ENCODE assay signal across 9 mouse cellular contexts in genomic region chr12:80577049-80577448, GRCm38 (mm10). TPM values are rescaled to one million over a fixed set of nuclear protein-coding genes. Genes with fewer than 3 reads are reported as not detected.
DNase-seq lines count a peak whose midpoint lies in the region; ATAC-seq and TF ChIP-seq lines count a peak whose summit lies in the region.
"Had no signal": no experiment of that assay in that cellular context is flagged by ENCODE, and none has a peak within 500 bp of the region (broad histone marks: within the 10 kb centered on the region; RNA-seq: fewer than 3 reads in every experiment).

No protein-coding gene starts in this region.

- no peak for TF ChIP-seq EP300 in heart, adult 2 months (IDR thresholded peaks at IDR 0.05; ENCODE audit: insufficient read depth, low read depth, low read length)

- intact Hi-C loops in heart, adult 2 months (cut with DNase I) = loop anchor here (5.0 kb wide), 1 partner anchor 70 kb away; no protein-coding TSS in a partner anchor

- H3K9ac ChIP-seq in heart, adult 2 months (ENCODE audit: low read depth, low read length) = no peak overlapping the region
- H3K9ac ChIP-seq in neural tube, embryonic 11.5 days (ENCODE audit: low read length) = no peak overlapping the region
- H3K9ac ChIP-seq: midbrain, embryonic 12.5 days had no signal

- no peak for ATAC-seq in neural tube, embryonic 11.5 days (ENCODE audit: insufficient read depth, low FRiP score, low TSS enrichment)
- peak; percentile 63; the same call in 1 of the 2 replicates for ATAC-seq in granulocyte monocyte progenitor cell, adult 5-6 weeks (replicated peaks; ENCODE audit: poor library complexity, severe bottlenecking)
- ATAC-seq in erythroblast, adult 5-6 weeks (replicated peaks; ENCODE audit: low FRiP score, poor library complexity, severe bottlenecking) = no peak

- no peaks in the 10 kb centered on the region for H3K79me2 ChIP-seq in heart, adult 2 months (replicated peaks; ENCODE audit: control insufficient read depth, insufficient read depth, low read length)

- WGBS in heart, adult 2 months = 72% methylated on average over 5 of the region's 5 CpGs
- 74% methylated on average over 5 of the region's 5 CpGs for WGBS in neural tube, embryonic 11.5 days

- H3K4me3 ChIP-seq in heart, adult 2 months = no peak overlapping the region
- no peak overlapping the region for H3K4me3 ChIP-seq in neural tube, embryonic 11.5 days (ENCODE audit: low read depth, low read length)
- H3K4me3 ChIP-seq: midbrain, embryonic 12.5 days had no signal

- H3K27me3 ChIP-seq in heart, adult 2 months (ENCODE audit: control insufficient read depth, insufficient read depth, low read length) = no peaks in the 10 kb centered on the region
- H3K27me3 ChIP-seq in neural tube, embryonic 11.5 days (ENCODE audit: control insufficient read depth, insufficient read depth, low read length) = no peaks in the 10 kb centered on the region
- H3K27me3 ChIP-seq: midbrain, embryonic 12.5 days had no signal

- no peaks in the 10 kb centered on the region for H3K36me3 ChIP-seq in heart, adult 2 months (ENCODE audit: control insufficient read depth, insufficient read depth, low read length)
- H3K36me3 ChIP-seq in neural tube, embryonic 11.5 days (ENCODE audit: control insufficient read depth, insufficient read depth, low read length) = no peaks in the 10 kb centered on the region

- peak; percentile 53 for TF ChIP-seq CTCF in heart, adult 2 months (IDR thresholded peaks at IDR 0.05)

- H3K4me2 ChIP-seq in neural tube, embryonic 11.5 days (ENCODE audit: low read depth) = no peak overlapping the region
- H3K4me2 ChIP-seq: midbrain, embryonic 12.5 days had no signal

- peaks cover 1% of the 10 kb centered on the region; the same call in 1 of the 2 replicates for H3K4me1 ChIP-seq in heart, adult 2 months (ENCODE audit: control insufficient read depth, insufficient read depth, low read length)
- H3K4me1 ChIP-seq in neural tube, embryonic 11.5 days (ENCODE audit: control insufficient read depth, insufficient read depth, low read length) = 0 out of 2 replicates have a peak, but pooled peaks cover 4% of the 10 kb centered on the region

- H3K9me3 ChIP-seq in neural tube, embryonic 11.5 days (ENCODE audit: control insufficient read depth, low read length) = no peaks in the 10 kb centered on the region
- H3K9me3 ChIP-seq: midbrain, embryonic 12.5 days had no signal

- no peak for TF ChIP-seq POLR2A in heart, adult 2 months (IDR thresholded peaks at IDR 0.05; ENCODE audit: insufficient read depth, low read depth, low read length)

- no peak for DNase-seq in heart, adult 2 months
- no peak for DNase-seq in heart, adult 9 months (ENCODE audit: low spot score in 2 of 2)
- DNase-seq in neural tube, embryonic 11.5 days (ENCODE audit: low spot score) = peak; percentile 32
- DNase-seq in neural tube, embryonic 10.5 days (ENCODE audit: extremely low spot score, low spot score) = no peak
- DNase-seq in adrenal gland, postnatal 25 days = peak; percentile 46
- peak; percentile 71 for DNase-seq in thymus, postnatal 4 days

- no peak overlapping the region for H3K27ac ChIP-seq in heart, adult 2 months
- no peak overlapping the region for H3K27ac ChIP-seq in neural tube, embryonic 11.5 days (ENCODE audit: low read depth, low read length)
- H3K27ac ChIP-seq: midbrain, embryonic 12.5 days had no signal

RNA-seq across cellular contexts. Expression of gene Galnt16, which starts 59.0 kb away (rescaled TPM):
- total RNA-seq in heart, adult 2 months (2021) = 1 to 10 TPM; 2.0 to 3.0 TPM
- polyA plus RNA-seq in heart, adult 2 months (2012; rRNA removed) = 3.0 and 3.4 TPM in 2 replicates
- polyA plus RNA-seq in neural tube, embryonic 11.5 days (2014; fragmentation: Nextera tagmentation; extraction: Ambion mirVana) = 7.5 and 10.3 TPM in 2 replicates
- 6.8 and 8.0 TPM in 2 replicates for total RNA-seq in adrenal gland, postnatal 25 days (2021)
- total RNA-seq in granulocyte monocyte progenitor cell, adult 5-6 weeks (2014; fragmentation: Nextera tagmentation) = not detected in 2 replicates
- total RNA-seq in granulocyte monocyte progenitor cell, adult 5-6 weeks (2017) = not detected in 2 replicates
- total RNA-seq in erythroblast, adult 5-6 weeks (2015; ENCODE audit: low replicate concordance) = not detected in 2 replicates
- total RNA-seq in erythroblast, adult 5-6 weeks (2017; ENCODE audit: low replicate concordance) = not detected in 2 replicates

Comparison
In these comparisons a context has a peak if more than half of its experiments do, and no peak if none do; other contexts are left out.
1. DNase-seq: peak in neural tube, embryonic 11.5 days (single experiment), adrenal gland, postnatal 25 days (single experiment) and thymus, postnatal 4 days (single experiment); none in heart, adult 2 months (0 of 2), heart, adult 9 months (0 of 2) and neural tube, embryonic 10.5 days (single experiment).